Mouse (Mus musculus) erythroblast, embryonic 14.5 days (primary cell): ENCODE data around the gene Nipsnap3a. TPM values are rescaled to one million over a fixed set of nuclear protein-coding genes. Genes with fewer than 3 reads are reported as not detected.

Experiments
- H3K27me3 ChIP-seq: 2 replicates; pipeline ENCODE4 v1.6.1; 2012; ENCODE audit warnings: inconsistent platforms; ENCODE audit not compliant: control insufficient read depth
- H3K36me3 ChIP-seq: 2 replicates; pipeline ENCODE4 v1.6.1; 2012; ENCODE audit warnings: mild to moderate bottlenecking, inconsistent platforms; ENCODE audit not compliant: control insufficient read depth
- H3K4me1 ChIP-seq: 2 replicates; pipeline ENCODE4 v1.6.1; 2012; ENCODE audit warnings: inconsistent platforms; ENCODE audit not compliant: control insufficient read depth
- H3K4me3 ChIP-seq: replicated peaks from 2 replicates; pipeline ENCODE3; 2012; ENCODE audit warnings: moderate library complexity, mild to moderate bottlenecking, inconsistent platforms
- H3K9me3 ChIP-seq: 2 replicates; pipeline ENCODE4 v1.6.1; 2012; ENCODE audit warnings: low read length, inconsistent platforms, mixed read lengths; ENCODE audit not compliant: control insufficient read depth
- GATA1 ChIP-seq: IDR thresholded peaks from 2 replicates; pipeline ENCODE4 v1.6.1; 2012; ENCODE audit warnings: low read length, inconsistent platforms, mixed read lengths
- TAL1 ChIP-seq: IDR thresholded peaks from 3 replicates; pipeline ENCODE4 v1.6.1; 2012; ENCODE audit warnings: low read length, inconsistent platforms, mixed read lengths
- polyA plus RNA-seq: library from polyadenylated mRNA; stranded (reverse); fragments of >175 nt; gene quantifications from 2 replicates; pipeline ENCODE4 v1.2.3, GENCODE M21; 2012

Gene Nipsnap3a
- polyA plus RNA-seq, 1 experiment, result not detected

DNA sequence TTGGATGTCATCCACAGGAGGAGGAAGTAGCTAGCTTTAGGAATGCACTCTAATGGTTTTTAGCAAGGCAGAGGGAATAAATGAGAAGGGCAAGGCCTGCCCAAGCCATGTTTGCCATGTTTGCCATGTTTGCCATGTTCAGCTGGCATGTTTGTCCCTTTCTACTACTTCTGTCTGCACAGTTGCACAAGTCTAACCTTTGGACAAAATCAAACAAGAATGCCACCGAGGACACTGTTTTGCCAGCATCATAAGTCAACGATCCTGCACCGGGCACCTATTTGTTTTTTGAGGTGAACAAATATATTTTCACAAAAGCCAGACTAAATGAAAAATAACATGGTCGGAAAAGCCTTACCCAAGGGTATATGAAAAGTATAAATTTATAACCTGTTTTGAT is 20.8 kb downstream of the Nipsnap3a start:
- H3K4me3 ChIP-seq, result no peak overlapping the region
- no peaks in the 10 kb centered on the region for H3K9me3 ChIP-seq
- no peak for TF ChIP-seq GATA1
- no peak for TF ChIP-seq TAL1
- H3K4me1 ChIP-seq, result peaks cover 15% of the 10 kb centered on the region
- no peaks in the 10 kb centered on the region for H3K36me3 ChIP-seq
- no peaks in the 10 kb centered on the region; the same call in 1 of the 2 replicates for H3K27me3 ChIP-seq

DNA sequence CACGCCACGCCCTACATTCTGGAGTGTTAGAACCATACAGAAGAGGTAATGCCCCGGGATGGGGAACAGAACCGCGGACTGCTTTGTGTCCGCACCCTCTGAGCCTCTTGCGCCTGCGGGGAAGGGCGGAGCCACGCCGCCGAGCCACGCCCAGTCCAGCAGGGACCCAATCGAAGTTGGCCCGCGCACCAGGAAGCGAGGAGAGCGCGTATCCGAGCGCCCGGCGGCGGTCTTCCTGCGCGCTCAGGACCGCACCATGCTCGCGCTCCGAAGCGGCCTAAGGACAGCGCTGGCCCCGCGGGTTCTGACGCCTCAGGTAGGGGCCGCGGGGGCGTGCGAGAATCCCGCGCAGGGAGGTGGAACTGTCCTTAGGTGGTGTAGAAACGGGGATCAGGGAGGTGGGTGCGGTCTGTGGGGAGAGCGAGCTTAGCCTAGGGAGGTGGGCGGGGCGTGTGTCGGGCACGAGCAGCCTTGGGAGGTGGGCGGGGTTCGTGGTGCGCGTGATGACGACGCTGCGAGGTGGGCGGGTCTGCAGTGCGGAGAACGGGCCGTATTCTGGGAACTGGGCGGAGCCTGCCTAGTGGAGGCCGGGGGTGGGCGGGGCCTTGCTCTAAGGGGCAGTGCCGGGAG is 22.8 kb downstream of the Nipsnap3a start, which contains the start of gene Nipsnap3b:
TSS of gene Nipsnap3b (plus strand) at position 149 of the 630 bp plus-strand sequence.
- H3K4me3 ChIP-seq, result peak within 1 kb of the TSS; percentile 87
- H3K4me1 ChIP-seq, result peaks cover 15% of the 10 kb centered on the region
- H3K36me3 ChIP-seq, result peaks cover 13% of the 10 kb centered on the region
- peaks cover 6% of the 10 kb centered on the region for H3K9me3 ChIP-seq
- TF ChIP-seq TAL1, result no peak
- TF ChIP-seq GATA1, result no peak
- no peaks in the 10 kb centered on the region; the same call in 1 of the 2 replicates for H3K27me3 ChIP-seq

DNA sequence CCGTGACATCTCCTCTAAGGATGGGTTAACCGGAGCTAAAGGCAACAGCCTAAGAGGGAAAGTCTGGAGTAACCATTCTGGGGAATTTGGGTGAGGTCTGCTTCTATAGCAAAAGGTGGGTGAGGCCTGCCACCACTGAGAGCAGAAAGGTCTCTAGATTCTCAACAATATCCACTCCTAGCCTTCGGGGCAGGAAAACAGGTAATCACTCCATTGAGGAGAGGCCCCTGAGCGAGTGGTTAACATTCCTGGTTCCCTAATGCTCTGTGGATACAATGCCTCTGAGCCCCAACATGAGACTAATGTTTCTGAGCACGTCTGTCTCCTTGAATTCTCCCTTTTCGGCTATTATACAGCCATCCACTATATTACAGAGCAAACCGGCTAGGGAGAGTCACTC is 25.3 kb downstream of the Nipsnap3a start:
- TF ChIP-seq GATA1 (no peak), TAL1 (no peak)
- peaks cover 28% of the 10 kb centered on the region for H3K36me3 ChIP-seq
- H3K4me3 ChIP-seq, result no peak overlapping the region
- H3K27me3 ChIP-seq, result no peaks in the 10 kb centered on the region
- H3K4me1 ChIP-seq, result peaks cover 15% of the 10 kb centered on the region
- H3K9me3 ChIP-seq, result peaks cover 12% of the 10 kb centered on the region

DNA sequence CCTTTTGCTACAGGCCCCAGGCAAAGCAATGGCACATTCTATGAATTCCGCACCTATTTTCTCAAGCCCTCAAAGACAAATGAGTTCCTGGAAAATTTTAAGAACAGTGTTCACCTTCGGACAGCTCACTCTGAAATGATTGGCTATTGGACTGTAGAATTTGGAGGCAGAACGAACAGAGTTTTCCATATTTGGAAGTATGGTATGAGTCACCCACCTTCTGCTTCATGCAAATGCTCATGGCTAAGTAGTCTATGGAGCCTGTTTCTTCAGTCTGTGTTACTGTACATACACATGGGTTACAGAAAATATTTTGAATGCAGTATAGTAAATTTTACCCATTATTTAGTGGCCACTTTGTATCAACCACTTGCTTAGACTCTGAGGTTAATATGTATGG is 26.0 kb downstream of the Nipsnap3a start:
- peaks cover 32% of the 10 kb centered on the region for H3K36me3 ChIP-seq

DNA sequence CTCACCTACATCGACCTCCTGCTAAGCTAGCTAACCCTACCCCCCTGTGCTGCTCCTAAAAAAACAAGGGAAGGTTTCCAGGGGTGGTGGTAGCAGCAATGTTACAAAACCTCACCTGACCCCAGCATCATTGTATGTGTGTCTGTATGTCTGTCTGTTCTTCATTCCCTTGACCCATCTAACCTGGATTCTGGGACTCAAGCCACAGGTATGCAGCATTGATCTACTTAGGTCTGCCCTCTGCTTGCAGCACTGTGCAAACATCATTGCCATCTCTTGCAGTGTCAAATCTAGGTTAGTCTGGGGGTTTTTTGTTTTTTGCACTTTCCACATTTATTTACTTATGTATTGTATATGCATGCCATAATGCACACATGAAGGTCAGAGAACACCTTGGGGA is 29.3 kb downstream of the Nipsnap3a start:
- Histone ChIP-seq H3K4me3 (no peak overlapping the region), H3K4me1 (no peaks in the 10 kb centered on the region), H3K27me3 (no peaks in the 10 kb centered on the region), H3K9me3 (peaks cover 12% of the 10 kb centered on the region), H3K36me3 (peaks cover 49% of the 10 kb centered on the region)
- TF ChIP-seq TAL1, result no peak
- TF ChIP-seq GATA1, result no peak

More for the DNA sequence above, 26.0 kb downstream of the Nipsnap3a start:
- H3K4me3 ChIP-seq, result no peak overlapping the region
- peaks cover 15% of the 10 kb centered on the region for H3K4me1 ChIP-seq
- TF ChIP-seq GATA1 (no peak), TAL1 (no peak)
- peaks cover 12% of the 10 kb centered on the region for H3K9me3 ChIP-seq
- no peaks in the 10 kb centered on the region for H3K27me3 ChIP-seq

DNA sequence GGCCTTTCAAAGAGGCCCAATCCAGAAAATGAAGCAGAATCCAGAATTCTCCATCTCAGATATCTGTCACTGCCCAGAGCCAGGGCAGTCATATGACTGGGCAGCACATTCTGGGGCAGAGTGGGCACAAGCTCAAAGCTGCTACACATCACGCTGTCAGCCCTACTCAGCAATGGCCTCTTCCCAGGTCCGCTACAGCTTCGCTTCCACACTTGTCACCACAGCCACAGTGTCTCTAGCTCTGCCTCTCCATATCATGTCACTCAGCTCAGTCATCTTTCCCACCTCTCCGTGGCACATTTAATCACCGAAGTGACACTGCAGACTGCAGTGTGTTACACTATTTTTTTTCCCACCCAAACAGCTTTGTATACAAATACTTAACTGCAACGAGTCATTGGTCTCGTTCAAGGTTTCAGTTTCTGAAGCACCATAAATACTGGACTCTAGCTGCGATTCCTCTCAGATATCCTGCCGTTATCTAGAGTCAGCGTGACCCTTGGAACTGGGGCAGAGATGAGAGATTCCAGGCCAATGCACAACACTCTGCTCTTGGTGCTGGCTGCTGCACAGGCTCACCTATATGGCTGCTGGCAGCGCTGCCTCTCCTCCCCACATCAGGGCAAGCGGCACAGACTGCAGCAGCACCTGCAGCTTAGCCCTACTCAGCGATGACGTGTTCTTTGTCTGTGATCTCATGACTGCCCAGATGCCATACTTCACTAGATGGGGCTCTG is 34.3 kb downstream of the Nipsnap3a start:
- H3K27me3 ChIP-seq, result no peaks in the 10 kb centered on the region
- 0 out of 2 replicates have a peak, but pooled peaks cover 2% of the 10 kb centered on the region for H3K9me3 ChIP-seq
- TF ChIP-seq TAL1 (no peak), GATA1 (no peak)
- H3K4me1 ChIP-seq, result no peaks in the 10 kb centered on the region
- no peak overlapping the region for H3K4me3 ChIP-seq
- peaks cover 26% of the 10 kb centered on the region for H3K36me3 ChIP-seq

DNA sequence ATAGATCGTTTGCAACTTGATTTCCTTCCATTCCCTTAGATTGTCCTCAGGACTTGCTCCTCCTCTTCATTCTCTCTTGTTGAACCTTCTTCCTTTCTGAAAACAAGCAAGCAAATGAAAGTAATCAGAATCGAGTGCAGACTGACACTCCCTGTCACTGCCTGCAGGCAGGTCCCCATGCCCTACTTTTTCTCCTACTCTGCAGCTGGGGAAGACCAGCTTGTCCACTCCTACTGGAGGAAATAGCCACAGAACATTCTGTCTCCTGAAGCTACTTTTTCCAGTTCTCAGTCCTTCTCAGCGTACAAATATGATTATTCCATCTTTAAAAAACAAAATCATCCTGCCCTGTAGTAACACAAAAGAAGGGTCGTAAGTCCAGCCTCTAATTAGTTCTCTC is 35.3 kb downstream of the Nipsnap3a start:
- H3K4me1 ChIP-seq, result no peaks in the 10 kb centered on the region
- H3K4me3 ChIP-seq, result no peak overlapping the region
- no peaks in the 10 kb centered on the region for H3K27me3 ChIP-seq
- H3K36me3 ChIP-seq, result peaks cover 23% of the 10 kb centered on the region
- no peak for TF ChIP-seq GATA1
- TF ChIP-seq TAL1, result no peak
- H3K9me3 ChIP-seq, result 0 out of 2 replicates have a peak, but pooled peaks cover 2% of the 10 kb centered on the region

DNA sequence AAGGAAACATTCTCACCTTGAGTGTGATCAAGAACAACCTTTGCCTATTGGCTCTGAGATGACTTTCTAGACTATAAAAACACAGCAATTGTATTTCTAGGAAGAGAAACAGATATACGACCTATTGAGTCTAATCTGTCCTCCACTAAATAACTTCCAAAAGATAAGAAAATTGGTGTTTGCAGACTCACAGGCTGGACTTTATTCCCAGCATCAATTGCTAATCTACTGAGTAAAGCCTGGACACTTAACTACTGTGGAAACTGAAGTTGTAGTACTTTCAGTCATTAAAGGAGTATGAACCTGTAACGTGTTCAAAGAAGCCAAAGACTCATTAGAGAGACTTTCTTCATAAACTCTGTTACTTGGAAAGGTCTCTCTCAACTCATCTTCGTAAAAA is 38.7 kb downstream of the Nipsnap3a start:
- peaks cover 7% of the 10 kb centered on the region for H3K36me3 ChIP-seq
- TF ChIP-seq TAL1 (no peak), GATA1 (no peak)
- H3K9me3 ChIP-seq, result 0 out of 2 replicates have a peak, but pooled peaks cover 2% of the 10 kb centered on the region
- no peak overlapping the region for H3K4me3 ChIP-seq
- no peaks in the 10 kb centered on the region for H3K27me3 ChIP-seq
- H3K4me1 ChIP-seq, result no peaks in the 10 kb centered on the region

DNA sequence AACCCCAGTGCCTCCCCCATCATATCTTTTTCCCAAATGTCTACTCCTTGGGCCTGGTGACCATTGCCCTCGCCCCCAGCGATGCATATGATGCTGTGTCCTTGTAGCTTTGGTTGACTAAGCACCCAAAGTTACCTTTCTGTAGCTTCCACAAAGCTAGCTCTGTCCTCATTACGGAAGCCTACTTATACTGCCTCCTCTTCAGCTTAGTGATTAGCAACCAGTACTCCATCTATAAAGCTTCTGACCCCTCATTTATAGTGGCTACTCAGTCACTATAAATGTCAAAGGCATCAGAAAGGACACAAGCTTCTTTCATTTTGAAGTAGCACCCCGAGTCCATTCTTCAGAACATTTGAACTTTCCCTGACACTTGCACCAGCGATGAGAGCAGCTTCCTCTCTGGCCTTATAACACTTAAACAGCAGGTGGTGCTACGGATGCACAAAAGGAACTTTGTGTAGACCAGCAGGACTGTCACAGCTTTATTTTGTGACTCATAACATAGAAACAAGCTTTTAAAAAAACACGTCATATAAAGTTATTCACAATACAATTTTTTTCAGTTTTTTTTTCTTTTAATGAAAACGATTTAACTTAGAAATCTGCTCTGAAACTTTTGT is 41.4 kb downstream of the Nipsnap3a start:
- 0 out of 2 replicates have a peak, but pooled peaks cover 2% of the 10 kb centered on the region for H3K9me3 ChIP-seq
- H3K27me3 ChIP-seq, result no peaks in the 10 kb centered on the region
- H3K4me3 ChIP-seq, result no peak overlapping the region
- no peaks in the 10 kb centered on the region for H3K4me1 ChIP-seq
- no peaks in the 10 kb centered on the region; the same call in 1 of the 2 replicates for H3K36me3 ChIP-seq
- TF ChIP-seq GATA1 (no peak), TAL1 (no peak)
